Mouse (Mus musculus): ENCODE measurements around the gene Ntf3. TPM values are rescaled to one million over a fixed set of nuclear protein-coding genes. Genes with fewer than 3 reads are reported as not detected.

Gene Ntf3
- polyA plus RNA-seq, 1 experiment from 2014 or later = 7.6 TPM

DNA sequence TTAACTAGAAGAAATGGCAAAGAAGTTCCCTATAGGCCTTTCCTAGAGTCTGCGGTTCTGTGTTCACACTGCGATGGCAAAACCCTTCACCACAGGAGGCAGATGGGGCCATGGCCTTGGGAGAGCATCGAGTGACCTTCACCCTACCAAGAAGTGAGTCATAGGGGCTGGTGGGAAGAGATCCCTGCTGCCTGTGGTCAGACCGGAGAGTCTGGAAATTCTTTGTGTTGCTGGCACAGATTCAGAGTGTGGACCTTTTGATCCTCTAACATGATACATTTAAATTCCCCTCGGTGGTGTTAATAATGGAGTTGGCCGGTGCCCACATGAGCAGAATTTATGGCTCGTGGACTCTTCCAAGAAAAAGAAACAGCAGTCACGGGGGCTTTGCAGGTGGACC lies 49.5 kb downstream of the Ntf3 start:
- 80% methylated on average over 8 of the region's 8 CpGs for WGBS
- Histone ChIP-seq H3K27ac (replicated peaks) (no peak overlapping the region), H3K27me3 (replicated peaks) (no peaks in the 10 kb centered on the region), H3K4me1 (0 out of 2 replicates have a peak, but pooled peaks cover 3% of the 10 kb centered on the region), H3K4me2 (no peak overlapping the region), H3K4me3 (replicated peaks) (no peak overlapping the region), H3K36me3 (no peaks in the 10 kb centered on the region), H3K9me3 (replicated peaks) (no peaks in the 10 kb centered on the region), H3K9ac (replicated peaks) (no peak overlapping the region)
- ATAC-seq (ENCODE audit: low FRiP score) = no peak

GRCm38 (mm10) chr6:126114934-126115633 lies 51.6 kb downstream of the Ntf3 start:
- no peak for ATAC-seq (ENCODE audit: low FRiP score)
- Histone ChIP-seq H3K4me2 (no peak overlapping the region), H3K27me3 (replicated peaks) (no peaks in the 10 kb centered on the region), H3K27ac (replicated peaks) (no peak overlapping the region), H3K9me3 (replicated peaks) (no peaks in the 10 kb centered on the region), H3K36me3 (no peaks in the 10 kb centered on the region), H3K4me3 (replicated peaks) (no peak overlapping the region), H3K4me1 (0 out of 2 replicates have a peak, but pooled peaks cover 3% of the 10 kb centered on the region), H3K9ac (replicated peaks) (no peak overlapping the region)
- 48% methylated on average over 10 of the region's 10 CpGs for WGBS

- H3K36me3 ChIP-seq = no peaks in the 10 kb centered on the region
- no peak for ATAC-seq (ENCODE audit: low FRiP score)
- 0 out of 2 replicates have a peak, but pooled peaks cover 3% of the 10 kb centered on the region for H3K4me1 ChIP-seq
- H3K27ac ChIP-seq (replicated peaks) = no peak overlapping the region
- 69% methylated on average over 15 of the region's 15 CpGs for WGBS
- H3K4me2 ChIP-seq = no peak overlapping the region
- no peaks in the 10 kb centered on the region for H3K9me3 ChIP-seq (replicated peaks)
- no peak overlapping the region for H3K9ac ChIP-seq (replicated peaks)
- H3K27me3 ChIP-seq (replicated peaks) = no peaks in the 10 kb centered on the region
- H3K4me3 ChIP-seq (replicated peaks) = no peak overlapping the region
Measured at GRCm38 (mm10) chr6:126110892-126111835, 55.5 kb downstream of the Ntf3 start.

- H3K4me1 ChIP-seq = no peaks in the 10 kb centered on the region
Measured at GRCm38 (mm10) chr6:126109184-126109583, 57.5 kb downstream of the Ntf3 start.

DNA sequence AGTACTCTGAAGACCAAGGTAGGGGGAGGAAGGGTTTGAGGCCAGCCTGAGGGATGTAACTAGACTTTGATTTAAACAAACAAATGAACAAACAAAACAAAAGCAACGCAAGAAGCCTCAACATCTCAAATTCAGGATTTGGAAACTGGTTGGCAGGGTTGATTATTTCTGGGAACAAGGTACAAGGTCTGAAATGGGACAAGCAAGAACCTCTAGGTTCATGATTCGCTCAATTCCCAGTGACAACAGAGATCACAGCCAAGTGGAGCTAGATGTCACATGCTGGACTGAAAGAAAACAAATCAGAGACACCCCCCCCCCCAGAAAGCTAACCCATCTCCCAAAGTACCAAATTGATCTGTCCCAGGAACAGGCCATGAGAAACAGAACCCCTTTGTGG lies 57.9 kb downstream of the Ntf3 start:
- H3K9me3 ChIP-seq (replicated peaks) = no peaks in the 10 kb centered on the region
- no peak overlapping the region for H3K9ac ChIP-seq (replicated peaks)
- no peak overlapping the region for H3K27ac ChIP-seq (replicated peaks)
- no peak overlapping the region for H3K4me2 ChIP-seq
- no peak for ATAC-seq (ENCODE audit: low FRiP score)
- no peak overlapping the region for H3K4me3 ChIP-seq (replicated peaks)
- H3K36me3 ChIP-seq = no peaks in the 10 kb centered on the region
- H3K4me1 ChIP-seq = no peaks in the 10 kb centered on the region
- no peaks in the 10 kb centered on the region for H3K27me3 ChIP-seq (replicated peaks)
- WGBS = 83% methylated on average over 2 of the region's 2 CpGs

More at GRCm38 (mm10) chr6:126109184-126109583, 57.5 kb downstream of the Ntf3 start:
- Histone ChIP-seq H3K36me3 (no peaks in the 10 kb centered on the region), H3K9ac (replicated peaks) (no peak overlapping the region), H3K4me3 (replicated peaks) (no peak overlapping the region), H3K27me3 (replicated peaks) (no peaks in the 10 kb centered on the region), H3K9me3 (replicated peaks) (no peaks in the 10 kb centered on the region), H3K27ac (replicated peaks) (no peak overlapping the region), H3K4me2 (no peak overlapping the region)
- ATAC-seq (ENCODE audit: low FRiP score) = no peak
- WGBS = 84% methylated on average over 5 of the region's 5 CpGs

DNA sequence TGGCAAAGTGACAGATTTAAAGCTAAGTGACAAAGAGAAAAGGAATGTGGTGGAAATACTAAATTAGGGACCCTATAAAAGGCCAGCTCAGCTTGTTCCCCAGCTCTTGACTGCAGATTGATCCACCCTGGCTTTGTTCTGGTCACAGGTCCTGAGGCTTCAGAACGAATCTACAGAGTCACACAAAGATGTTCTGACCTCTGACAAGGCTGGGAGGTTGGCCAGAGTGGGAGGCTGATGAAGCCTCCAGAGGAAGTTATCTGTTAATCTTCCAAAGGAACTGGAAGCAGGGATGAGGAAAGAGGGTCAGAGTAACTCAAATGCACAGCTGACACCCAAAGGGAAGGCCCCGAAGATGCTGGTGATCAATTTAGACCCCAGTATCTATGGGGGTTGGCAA lies 59.3 kb downstream of the Ntf3 start:
- 70% methylated on average over 2 of the region's 2 CpGs for WGBS
- H3K36me3 ChIP-seq = no peaks in the 10 kb centered on the region
- no peak overlapping the region for H3K9ac ChIP-seq (replicated peaks)
- no peak for ATAC-seq (ENCODE audit: low FRiP score)
- no peaks in the 10 kb centered on the region for H3K27me3 ChIP-seq (replicated peaks)
- H3K27ac ChIP-seq (replicated peaks) = no peak overlapping the region
- no peaks in the 10 kb centered on the region for H3K4me1 ChIP-seq
- no peak overlapping the region for H3K4me3 ChIP-seq (replicated peaks)
- no peaks in the 10 kb centered on the region for H3K9me3 ChIP-seq (replicated peaks)
- no peak overlapping the region for H3K4me2 ChIP-seq

- Histone ChIP-seq H3K4me3 (replicated peaks) (no peak overlapping the region), H3K9ac (replicated peaks) (no peak overlapping the region), H3K36me3 (no peaks in the 10 kb centered on the region), H3K27me3 (replicated peaks) (no peaks in the 10 kb centered on the region), H3K4me1 (no peaks in the 10 kb centered on the region), H3K27ac (replicated peaks) (no peak overlapping the region), H3K9me3 (replicated peaks) (no peaks in the 10 kb centered on the region), H3K4me2 (no peak overlapping the region)
- no peak for ATAC-seq (ENCODE audit: low FRiP score)
- 65% methylated on average over 2 of the region's 2 CpGs for WGBS
Measured at GRCm38 (mm10) chr6:126106798-126107173, 59.9 kb downstream of the Ntf3 start.

DNA sequence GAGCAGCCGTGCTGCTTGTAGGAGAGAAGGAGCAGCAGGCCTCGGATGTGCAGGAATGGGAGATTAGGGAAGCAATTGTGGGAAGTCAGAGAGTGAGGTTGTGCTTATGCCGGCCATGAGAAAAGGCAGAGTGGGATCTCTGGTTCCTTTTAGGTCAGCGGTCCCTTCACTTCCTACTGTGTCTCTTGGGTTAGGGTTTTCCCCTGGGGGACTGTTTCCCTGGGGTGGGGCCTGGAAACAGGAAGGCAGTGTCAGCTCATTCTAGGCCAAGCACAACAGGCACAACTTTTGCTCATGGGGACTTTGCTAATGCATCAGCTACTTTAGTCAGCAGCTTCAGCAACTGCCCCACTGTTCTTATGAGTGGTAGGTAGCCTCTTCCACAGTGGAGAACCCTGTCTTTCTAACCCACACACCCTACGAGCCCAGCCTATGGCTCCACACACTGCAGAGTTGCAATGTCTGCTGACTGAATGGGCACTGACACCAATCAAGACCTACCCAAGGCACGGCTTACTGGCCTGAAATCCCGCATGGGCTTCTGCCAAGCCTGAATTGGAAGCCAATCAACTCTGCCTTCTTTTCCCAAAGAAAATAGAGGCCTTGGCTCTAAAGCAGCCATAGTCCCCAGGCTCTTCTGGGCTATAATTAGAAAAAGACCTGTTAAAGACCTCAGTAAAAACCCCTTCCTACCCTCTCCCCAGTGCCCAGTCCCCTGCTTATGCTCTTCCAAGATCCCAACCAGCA lies 60.5 kb downstream of the Ntf3 start:
- Histone ChIP-seq H3K27ac (replicated peaks) (no peak overlapping the region), H3K36me3 (no peaks in the 10 kb centered on the region), H3K4me1 (no peaks in the 10 kb centered on the region), H3K9me3 (replicated peaks) (no peaks in the 10 kb centered on the region), H3K9ac (replicated peaks) (no peak overlapping the region), H3K27me3 (replicated peaks) (no peaks in the 10 kb centered on the region), H3K4me2 (no peak overlapping the region), H3K4me3 (replicated peaks) (no peak overlapping the region)
- WGBS = 82% methylated on average over 7 of the region's 7 CpGs
- no peak; the same call in 1 of the 2 replicates for ATAC-seq (ENCODE audit: low FRiP score)

DNA sequence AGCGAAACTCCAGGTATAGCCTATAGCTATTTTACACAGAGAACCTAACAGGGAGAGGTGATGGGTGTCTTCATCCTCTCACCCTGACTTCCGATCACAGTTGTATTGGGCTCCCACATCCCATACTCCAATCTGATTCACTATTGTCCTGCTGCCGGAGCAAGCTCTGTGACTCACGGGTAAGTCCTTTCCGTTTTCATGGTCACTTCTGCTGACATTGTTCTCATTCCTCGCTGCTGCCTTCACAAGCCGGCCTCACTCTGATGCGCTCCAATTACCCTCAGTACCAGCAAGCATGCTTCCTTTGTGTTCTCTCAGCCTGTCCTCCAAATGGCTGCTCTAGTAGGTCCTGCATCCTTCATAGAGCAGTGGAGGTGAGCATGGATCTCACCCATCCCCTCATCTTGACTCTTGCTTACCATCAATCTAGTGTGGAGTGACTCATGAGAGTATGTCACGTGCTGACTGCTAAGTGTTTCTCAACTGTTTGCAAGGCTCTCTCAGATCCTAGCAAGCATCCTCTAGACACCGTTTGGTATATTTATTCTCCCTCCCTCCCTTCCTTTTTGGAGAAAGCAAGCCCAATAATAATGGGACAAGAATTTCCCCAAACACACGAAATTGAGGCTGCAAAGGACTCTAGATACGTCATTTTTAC lies 61.5 kb downstream of the Ntf3 start:
- Histone ChIP-seq H3K9ac (replicated peaks) (no peak overlapping the region), H3K27me3 (replicated peaks) (no peaks in the 10 kb centered on the region), H3K4me3 (replicated peaks) (no peak overlapping the region), H3K4me1 (no peaks in the 10 kb centered on the region), H3K27ac (replicated peaks) (no peak overlapping the region), H3K9me3 (replicated peaks) (no peaks in the 10 kb centered on the region), H3K4me2 (no peak overlapping the region), H3K36me3 (no peaks in the 10 kb centered on the region)
- ATAC-seq (ENCODE audit: low FRiP score) = no peak
- WGBS = 80% methylated on average over 12 of the region's 12 CpGs

GRCm38 (mm10) chr6:126102571-126102970 lies 64.1 kb downstream of the Ntf3 start:
- 72% methylated on average over 6 of the region's 6 CpGs for WGBS
- H3K9me3 ChIP-seq (replicated peaks) = no peaks in the 10 kb centered on the region
- no peaks in the 10 kb centered on the region for H3K4me1 ChIP-seq
- no peak for ATAC-seq (ENCODE audit: low FRiP score)
- no peaks in the 10 kb centered on the region for H3K27me3 ChIP-seq (replicated peaks)
- H3K27ac ChIP-seq (replicated peaks) = no peak overlapping the region
- H3K4me2 ChIP-seq = no peak overlapping the region
- H3K36me3 ChIP-seq = no peaks in the 10 kb centered on the region
- no peak overlapping the region for H3K4me3 ChIP-seq (replicated peaks)
- H3K9ac ChIP-seq (replicated peaks) = no peak overlapping the region

- no peak overlapping the region for H3K9ac ChIP-seq (replicated peaks)
- ATAC-seq (ENCODE audit: low FRiP score) = no peak
Measured at GRCm38 (mm10) chr6:126102007-126102406, 64.7 kb downstream of the Ntf3 start.

More at GRCm38 (mm10) chr6:126102007-126102406, 64.7 kb downstream of the Ntf3 start:
- H3K9me3 ChIP-seq (replicated peaks) = no peaks in the 10 kb centered on the region
- H3K27me3 ChIP-seq (replicated peaks) = no peaks in the 10 kb centered on the region
- H3K27ac ChIP-seq (replicated peaks) = no peak overlapping the region
- no peaks in the 10 kb centered on the region for H3K4me1 ChIP-seq
- no peaks in the 10 kb centered on the region for H3K36me3 ChIP-seq
- 96% methylated on average over 11 of the region's 11 CpGs for WGBS
- H3K4me2 ChIP-seq = no peak overlapping the region
- H3K4me3 ChIP-seq (replicated peaks) = no peak overlapping the region
